Mouse (Mus musculus) E14TG2a.4 (cell line): Measurements from ENCODE around the gene AU040320.

Source experiments
- CTCF ChIP-seq: conservative IDR thresholded peaks from 2 replicates; pipeline ENCODE4 v1.5.1; 2014; ENCODE audit warnings: low read length
- NANOG ChIP-seq: IDR thresholded peaks from 2 replicates; pipeline ENCODE4 v1.6.1; 2014; ENCODE audit warnings: borderline replicate concordance, low read length, mixed read lengths
- POU5F1 ChIP-seq: IDR thresholded peaks from 2 replicates; pipeline ENCODE4 v1.6.1; 2014; ENCODE audit warnings: low read length, borderline replicate concordance

- no peak for TF ChIP-seq CTCF
- no peak for TF ChIP-seq NANOG
- TF ChIP-seq POU5F1: no peak
Measured at GRCm38 (mm10) chr4:126883602-126884001, 130.3 kb downstream of the AU040320 start.
